Comparison of ENCODE assay signal across 8 mouse cellular contexts in genomic region chr10:75860746-75861145, GRCm38 (mm10). TPM values are rescaled to one million over a fixed set of nuclear protein-coding genes. Genes with fewer than 3 reads are reported as not detected.
DNase-seq lines count a peak whose midpoint lies in the region; ATAC-seq and TF ChIP-seq lines count a peak whose summit lies in the region.

No protein-coding gene starts in this region.

- 27% methylated on average over 7 of the region's 7 CpGs for WGBS in forebrain, embryonic 14.5 days
- 30% methylated on average over 7 of the region's 7 CpGs for WGBS in neural tube, embryonic 15.5 days

- peaks cover 0 to 18% of the 10 kb centered on the region in 2 experiments; a peak in 2 of 4 replicates for H3K36me3 ChIP-seq in MEL (ENCODE audit: control insufficient read depth in 1 of 2, insufficient read depth in 2 of 2, low read length in 2 of 2)
- H3K36me3 ChIP-seq in forebrain, embryonic 14.5 days (ENCODE audit: control insufficient read depth, insufficient read depth, low read length): peaks cover 16% of the 10 kb centered on the region
- peaks cover 8% of the 10 kb centered on the region; the same call in 1 of the 2 replicates for H3K36me3 ChIP-seq in neural tube, embryonic 15.5 days

- H3K4me1 ChIP-seq in MEL (ENCODE audit: control insufficient read depth in 1 of 2, insufficient read depth in 2 of 2, low read length in 2 of 2): peaks cover 7 to 14% of the 10 kb centered on the region in 2 experiments; a peak in 3 of 4 replicates
- peaks cover 18% of the 10 kb centered on the region for H3K4me1 ChIP-seq in forebrain, embryonic 14.5 days (ENCODE audit: control insufficient read depth, insufficient read depth, low read length)
- H3K4me1 ChIP-seq in neural tube, embryonic 15.5 days: peaks cover 30% of the 10 kb centered on the region

- no peaks in the 10 kb centered on the region for H3K27me3 ChIP-seq in MEL (ENCODE audit: control insufficient read depth in 1 of 2, insufficient read depth in 2 of 2, low read length in 2 of 2)
- no peaks in the 10 kb centered on the region for H3K27me3 ChIP-seq in forebrain, embryonic 14.5 days (replicated peaks; ENCODE audit: control insufficient read depth, insufficient read depth, low read length)
- no peaks in the 10 kb centered on the region for H3K27me3 ChIP-seq in neural tube, embryonic 15.5 days (replicated peaks)

- no peak for TF ChIP-seq CTCF in MEL (IDR thresholded peaks at IDR 0.05 in 2 of 3, conservative IDR thresholded peaks at IDR 0.05 in 1 of 3; ENCODE audit: control insufficient read depth in 1 of 3, insufficient read depth in 1 of 3, low read depth in 2 of 3, low read length in 3 of 3, poor library complexity in 1 of 3, severe bottlenecking in 1 of 3)

- no peaks in the 10 kb centered on the region for H3K9me3 ChIP-seq in MEL (replicated peaks; ENCODE audit: insufficient read depth, low read length)
- H3K9me3 ChIP-seq in forebrain, embryonic 14.5 days (replicated peaks; ENCODE audit: control insufficient read depth, low read length): no peaks in the 10 kb centered on the region
- H3K9me3 ChIP-seq in neural tube, embryonic 15.5 days (replicated peaks): no peaks in the 10 kb centered on the region

- no peak for ATAC-seq in forebrain, embryonic 14.5 days
- ATAC-seq in neural tube, embryonic 15.5 days (ENCODE audit: low FRiP score): no peak

- H3K27ac ChIP-seq in MEL (ENCODE audit: control insufficient read depth, low read depth, low read length): peak overlapping the region; percentile 15; the same call in 1 of the 2 replicates
- H3K27ac ChIP-seq in forebrain, embryonic 14.5 days (ENCODE audit: low read depth, low read length): peak overlapping the region; percentile 80; the same call in 1 of the 2 replicates
- H3K27ac ChIP-seq in neural tube, embryonic 15.5 days (replicated peaks): peak overlapping the region; percentile 97

- no peak for TF ChIP-seq POLR2A in MEL (IDR thresholded peaks at IDR 0.05; ENCODE audit: control insufficient read depth in 1 of 2, insufficient read depth in 1 of 2, low read depth in 1 of 2, low read length in 2 of 2, poor library complexity in 1 of 2)

- H3K79me2 ChIP-seq in MEL (ENCODE audit: control insufficient read depth, insufficient read depth, low read length, poor library complexity): peaks cover 16% of the 10 kb centered on the region

- peak overlapping the region; percentile 12 to 65 for H3K4me3 ChIP-seq in MEL (ENCODE audit: control insufficient read depth in 1 of 2, insufficient read depth in 1 of 2, low read depth in 2 of 2, low read length in 2 of 2)
- no peak overlapping the region for H3K4me3 ChIP-seq in forebrain, embryonic 14.5 days (ENCODE audit: low read depth, low read length)
- H3K4me3 ChIP-seq in neural tube, embryonic 15.5 days (replicated peaks): no peak overlapping the region

- no peak for TF ChIP-seq EP300 in MEL (IDR thresholded peaks at IDR 0.05; ENCODE audit: low read depth in 1 of 2, low read length in 2 of 2)

- no peak for TF ChIP-seq RAD21 in MEL (IDR thresholded peaks at IDR 0.05; ENCODE audit: low read depth, low read length)

- peak; percentile 94 for DNase-seq in heart, adult 11 months
- no peak for DNase-seq in heart, adult 8-10 months (ENCODE audit: low spot score)
- peak; percentile 74 for DNase-seq in MEL (ENCODE audit: low read depth, low spot score)
- peak; percentile 64 for DNase-seq in forebrain, embryonic 14.5 days (ENCODE audit: low spot score)
- peak; percentile 42 for DNase-seq in kidney, postnatal 10 days
- DNase-seq in right cerebral cortex, adult 18-20 months: no peak
- DNase-seq in layer of hippocampus, adult 9-10 months (ENCODE audit: low spot score): no peak

- peak overlapping the region; percentile 68; the same call in 1 of the 2 replicates for H3K4me2 ChIP-seq in forebrain, embryonic 14.5 days (ENCODE audit: low read length)
- peak overlapping the region; percentile 72 for H3K4me2 ChIP-seq in neural tube, embryonic 15.5 days

- H3K9ac ChIP-seq in MEL (ENCODE audit: control insufficient read depth, low read depth, low read length, poor library complexity, severe bottlenecking): peak overlapping the region; percentile 31
- H3K9ac ChIP-seq in forebrain, embryonic 14.5 days (ENCODE audit: low read length): peak overlapping the region; percentile 88; the same call in 1 of the 2 replicates
- H3K9ac ChIP-seq in neural tube, embryonic 15.5 days (replicated peaks): no peak overlapping the region

TF ChIP-seq in MEL, 35 proteins besides CTCF, POLR2A, EP300 and RAD21:
- TF ChIP-seq USF1 (IDR thresholded peaks at IDR 0.05; ENCODE audit: low read depth, low read length) (peak; percentile 62), SMC3 (IDR thresholded peaks at IDR 0.05; ENCODE audit: low read depth, low read length) (no peak), ZMIZ1 (IDR thresholded peaks at IDR 0.05; ENCODE audit: low read depth, low read length) (no peak), MAX (IDR thresholded peaks at IDR 0.05; ENCODE audit: low read length) (no peak; the same call in 1 of the 2 replicates), TAL1 (IDR thresholded peaks at IDR 0.05; ENCODE audit: low read length) (no peak), BHLHE40 (IDR thresholded peaks at IDR 0.05; ENCODE audit: borderline replicate concordance, low read depth, low read length) (0 out of 2 replicates have a peak, but pooled peaks have one; percentile 4), MXI1 (IDR thresholded peaks at IDR 0.05; ENCODE audit: low read depth, low read length) (no peak), USF2 (IDR thresholded peaks at IDR 0.05; ENCODE audit: borderline replicate concordance in 1 of 2, insufficient read depth in 1 of 2, low read depth in 1 of 2, low read length in 2 of 2) (no peak), MEF2A (IDR thresholded peaks at IDR 0.05; ENCODE audit: extremely low read depth, insufficient replicate concordance, low read depth, low read length, poor library complexity, severe bottlenecking) (no peak)

RNA-seq across cellular contexts. Expression of gene Mif, which starts 0.7 kb away (rescaled TPM):
- 100 to 1,000 TPM; 216 to 258 (median 253) TPM for total RNA-seq in heart, adult 8-10 months (2022)
- 862 and 1,292 TPM in 2 replicates for total RNA-seq in MEL (2012; rRNA removed)
- 1,000 to 10,000 TPM in 1 of 2 experiments, 100 to 1,000 TPM in 1; 817 to 2,606 TPM for polyA plus RNA-seq in MEL (2012; ENCODE audit: insufficient read depth in 1 of 2, insufficient read length in 2 of 2, low read depth in 1 of 2, low replicate concordance in 2 of 2, missing spikeins in 1 of 2)
- 1,715 and 2,306 TPM in 2 replicates for polyA plus RNA-seq in forebrain, embryonic 14.5 days (2014; fragmentation: Nextera tagmentation; extraction: Ambion mirVana)
- 1,840 and 1,880 TPM in 2 replicates for polyA plus RNA-seq in neural tube, embryonic 15.5 days (2015; fragmentation: Nextera tagmentation; extraction: Ambion mirVana)

RNA-seq across cellular contexts. Expression of gene Gstt2, which starts 23.5 kb away (rescaled TPM):
- 10 to 100 TPM in 3 of 4 experiments, 1 to 10 TPM in 1; 7.3 to 16.9 (median 13.2) TPM for total RNA-seq in heart, adult 8-10 months (2022)
- 4.3 and 4.9 TPM in 2 replicates for total RNA-seq in MEL (2012; rRNA removed)
- 10 to 100 TPM in 1 of 2 experiments, not detected in 1; 10.9 TPM for polyA plus RNA-seq in MEL (2012; ENCODE audit: insufficient read depth in 1 of 2, insufficient read length in 2 of 2, low read depth in 1 of 2, low replicate concordance in 2 of 2, missing spikeins in 1 of 2)
- polyA plus RNA-seq in forebrain, embryonic 14.5 days (2014; fragmentation: Nextera tagmentation; extraction: Ambion mirVana): 4.1 and 6.0 TPM in 2 replicates
- polyA plus RNA-seq in neural tube, embryonic 15.5 days (2015; fragmentation: Nextera tagmentation; extraction: Ambion mirVana): 6.3 and 16.2 TPM in 2 replicates

RNA-seq across cellular contexts. Expression of gene Derl3, which starts 32.5 kb away (rescaled TPM):
- total RNA-seq in heart, adult 8-10 months (2022): under 1 TPM in 2 of 4 experiments, not detected in 2; 0.34 to 0.35 TPM
- total RNA-seq in MEL (2012; rRNA removed): 0.23 and 0.69 TPM in 2 replicates
- polyA plus RNA-seq in MEL (2012; ENCODE audit: insufficient read depth in 1 of 2, insufficient read length in 2 of 2, low read depth in 1 of 2, low replicate concordance in 2 of 2, missing spikeins in 1 of 2): 1 to 10 TPM in 1 of 2 experiments, not detected in 1; 1.5 TPM
- polyA plus RNA-seq in forebrain, embryonic 14.5 days (2014; fragmentation: Nextera tagmentation; extraction: Ambion mirVana): 1.6 and 1.7 TPM in 2 replicates
- 1.2 and 1.9 TPM in 2 replicates for polyA plus RNA-seq in neural tube, embryonic 15.5 days (2015; fragmentation: Nextera tagmentation; extraction: Ambion mirVana)

RNA-seq across cellular contexts. Expression of gene Gstt4, which starts 38.4 kb away (rescaled TPM):
- total RNA-seq in heart, adult 8-10 months (2022): not detected
- total RNA-seq in MEL (2012; rRNA removed): not detected in 2 replicates
- not detected for polyA plus RNA-seq in MEL (2012; ENCODE audit: insufficient read depth in 1 of 2, insufficient read length in 2 of 2, low read depth in 1 of 2, low replicate concordance in 2 of 2, missing spikeins in 1 of 2)
- not detected in 2 replicates for polyA plus RNA-seq in forebrain, embryonic 14.5 days (2014; fragmentation: Nextera tagmentation; extraction: Ambion mirVana)
- not detected in 2 replicates for polyA plus RNA-seq in neural tube, embryonic 15.5 days (2015; fragmentation: Nextera tagmentation; extraction: Ambion mirVana)

Comparison
In these comparisons a context has a peak if more than half of its experiments do, and no peak if none do; other contexts are left out.
1. DNase-seq: peak in heart, adult 11 months (single experiment), MEL (single experiment), forebrain, embryonic 14.5 days (single experiment) and kidney, postnatal 10 days (single experiment); none in heart, adult 8-10 months (single experiment), right cerebral cortex, adult 18-20 months (single experiment) and layer of hippocampus, adult 9-10 months (single experiment).
2. H3K27ac ChIP-seq: peak in every context shown above with its lines; median percentile 97 in neural tube, embryonic 15.5 days; 80 in forebrain, embryonic 14.5 days; 15 in MEL.
3. H3K4me3 ChIP-seq: peak in MEL (2 of 2); none in forebrain, embryonic 14.5 days (single experiment) and neural tube, embryonic 15.5 days (single experiment).